Mouse (Mus musculus) stomach, embryonic 14.5 days (tissue): Measurements from ENCODE around the gene Mical2. TPM values are rescaled to one million over a fixed set of nuclear protein-coding genes. Genes with fewer than 3 reads are reported as not detected.
A peak's percentile ranks its signal among the peaks of the same experiment; 100 is the strongest.

Experiments
- ATAC-seq: fragments of 200-750 bp; cut with Nextera tagmentation; 2 replicates; pipeline ENCODE4 v1.8.0; 2017; ENCODE audit warnings: low read depth, moderate TSS enrichment; ENCODE audit not compliant: insufficient number of reproducible peaks, insufficient read depth, low FRiP score
- H3K27ac ChIP-seq: fragments of 300-500 bp; sonication (generic); 2 replicates; pipeline ENCODE4 v1.5.1; 2014; ENCODE audit warnings: mild to moderate bottlenecking, low read length, moderate library complexity, mixed read lengths
- H3K27me3 ChIP-seq: fragments of 300-500 bp; sonication (generic); 2 replicates; pipeline ENCODE4 v1.6.1; 2014; ENCODE audit warnings: low read length, control low read depth, mixed read lengths; ENCODE audit not compliant: control insufficient read depth, insufficient read depth
- H3K36me3 ChIP-seq: fragments of 300-500 bp; sonication (generic); 2 replicates; pipeline ENCODE4 v1.6.1; 2014; ENCODE audit warnings: mild to moderate bottlenecking, control low read depth, low read length, moderate library complexity, mixed read lengths; ENCODE audit not compliant: control insufficient read depth, insufficient read depth
- H3K4me1 ChIP-seq: fragments of 300-500 bp; sonication (generic); 2 replicates; pipeline ENCODE4 v1.6.1; 2014; ENCODE audit warnings: low read length, control low read depth, mixed read lengths; ENCODE audit not compliant: control insufficient read depth, insufficient read depth
- H3K4me2 ChIP-seq: fragments of 300-500 bp; sonication (generic); replicated peaks from 2 replicates; pipeline ENCODE4 v1.6.1; 2014; ENCODE audit warnings: low read depth, low read length, control low read depth
- H3K4me3 ChIP-seq: fragments of 300-500 bp; sonication (generic); 2 replicates; pipeline ENCODE4 v1.5.1; 2014; ENCODE audit warnings: low read depth, low read length, control low read depth
- H3K9ac ChIP-seq: fragments of 300-500 bp; sonication (generic); replicated peaks from 2 replicates; pipeline ENCODE4 v1.6.1; 2014; ENCODE audit warnings: low read depth, mild to moderate bottlenecking, control low read depth, low read length, moderate library complexity, mixed read lengths
- H3K9me3 ChIP-seq: fragments of 300-500 bp; sonication (generic); 2 replicates; pipeline ENCODE4 v1.6.1; 2016; ENCODE audit warnings: low read depth, low read length, control low read depth; ENCODE audit not compliant: control insufficient read depth
- WGBS: fragments of 180-500 bp; shearing (Covaris S2); extraction: QIAGEN DNeasy Blood & Tissue Kit; methylation state at CpG from one replicate; pipeline ENCODE4 v1.1.7; 2014; 5-methylcytosine and 5-hydroxymethylcytosine counted together
- polyA plus RNA-seq: library from polyadenylated mRNA; unstranded; fragments of >200 nt; fragmentation: Nextera tagmentation; extraction: Ambion mirVana; gene quantifications from 2 replicates; pipeline ENCODE4 v1.2.1, GENCODE M21; 2014

Mical2 gene
- polyA plus RNA-seq, 1 experiment from 2014 or later: 10.7 TPM

DNA sequence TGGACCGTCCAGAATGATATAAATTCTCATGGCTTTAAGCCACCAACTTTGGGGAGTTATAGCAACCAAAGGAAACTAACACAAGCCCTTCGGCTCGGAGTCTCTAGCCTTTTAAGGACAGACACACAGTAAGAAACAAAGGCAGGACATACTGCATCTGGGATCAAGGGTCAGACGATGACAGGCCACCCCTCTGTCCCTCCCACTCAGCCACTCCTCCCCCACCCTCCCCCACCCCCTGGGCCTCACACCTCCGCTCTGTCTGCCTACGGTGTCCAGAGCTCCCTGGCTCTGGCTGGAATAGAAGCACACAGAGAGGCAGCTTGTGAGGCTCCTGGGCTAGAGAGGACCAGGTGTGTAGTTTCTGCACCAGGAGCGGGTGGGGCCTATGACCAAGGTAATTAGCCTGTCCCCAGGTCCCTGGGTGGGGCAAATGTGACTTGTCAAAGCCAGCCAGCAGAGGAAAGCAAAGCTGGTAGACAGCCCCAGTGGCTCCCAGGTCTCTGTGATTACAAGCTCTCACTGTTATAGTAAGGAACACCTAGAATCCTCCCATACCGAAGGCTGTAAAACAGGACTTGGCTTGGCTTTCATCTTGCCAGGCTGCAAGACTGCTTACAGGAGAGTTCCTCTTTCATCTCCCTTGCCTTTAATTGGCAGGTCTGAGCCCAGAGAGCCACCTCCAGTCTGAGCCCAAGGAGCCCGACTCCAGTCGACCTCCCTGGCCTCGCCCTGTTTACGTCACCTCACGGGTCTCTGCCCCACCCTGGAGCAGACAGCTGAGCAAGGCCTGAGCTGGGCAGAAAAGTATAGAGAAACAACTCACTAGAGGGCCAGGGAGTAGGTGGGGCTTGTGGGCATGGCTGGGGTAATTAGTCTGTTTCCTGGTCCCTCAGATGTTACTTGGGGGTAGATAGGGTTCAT is 37.9 kb upstream of the Mical2 start:
- WGBS: 39% methylated on average over 13 of the region's 13 CpGs
- Histone ChIP-seq H3K4me1 (0 out of 2 replicates have a peak, but pooled peaks cover 2% of the 10 kb centered on the region), H3K9ac (no peak overlapping the region), H3K4me2 (no peak overlapping the region), H3K9me3 (no peaks in the 10 kb centered on the region), H3K27ac (peak overlapping the region; percentile 61; the same call in 1 of the 2 replicates), H3K4me3 (no peak overlapping the region), H3K27me3 (no peaks in the 10 kb centered on the region), H3K36me3 (no peaks in the 10 kb centered on the region)
- no peak; the same call in 1 of the 2 replicates for ATAC-seq

DNA sequence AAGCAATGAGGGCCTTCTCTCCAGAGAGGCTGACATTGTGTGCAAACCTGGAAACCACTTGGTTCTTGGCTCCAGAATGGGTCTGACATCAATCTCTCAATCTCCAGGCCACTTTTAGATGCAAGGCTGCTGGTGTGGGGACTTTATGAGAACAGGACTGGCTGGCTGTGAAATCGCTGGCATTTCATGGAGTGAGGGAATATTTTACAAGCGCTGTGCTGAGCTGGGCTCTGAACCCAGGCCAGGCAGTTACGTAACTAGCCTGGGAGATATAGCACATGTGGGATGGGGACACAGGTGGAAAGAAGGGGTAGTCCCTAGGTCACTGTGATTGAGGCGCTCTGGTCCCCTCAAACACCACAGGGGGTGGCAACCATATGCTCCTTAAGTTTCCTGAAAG is 33.4 kb upstream of the Mical2 start:
- Histone ChIP-seq H3K9ac (no peak overlapping the region), H3K36me3 (no peaks in the 10 kb centered on the region), H3K27ac (no peak overlapping the region), H3K27me3 (no peaks in the 10 kb centered on the region), H3K4me2 (no peak overlapping the region), H3K4me3 (no peak overlapping the region), H3K9me3 (no peaks in the 10 kb centered on the region), H3K4me1 (0 out of 2 replicates have a peak, but pooled peaks cover 2% of the 10 kb centered on the region)
- no peak for ATAC-seq
- 87% methylated on average over 4 of the region's 4 CpGs for WGBS

DNA sequence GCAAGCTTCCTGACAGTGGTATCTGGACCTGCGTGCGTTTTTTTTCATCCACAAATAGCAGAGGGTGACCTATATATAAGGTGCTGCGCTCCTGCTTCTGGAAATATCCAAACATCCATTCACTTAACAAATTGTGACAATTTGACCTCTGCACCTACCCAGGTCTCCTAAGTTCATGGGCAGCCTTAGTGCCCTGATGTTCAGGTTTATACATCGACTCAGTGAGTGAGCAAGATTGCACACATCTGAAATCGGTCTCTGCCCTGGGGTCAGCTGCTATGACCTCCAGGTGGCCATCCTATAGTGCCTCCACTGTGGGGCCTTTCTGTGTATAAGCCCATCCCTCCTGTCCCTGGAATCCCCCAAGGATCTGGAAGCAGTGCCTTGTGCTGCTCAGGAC is 32.9 kb upstream of the Mical2 start:
- Histone ChIP-seq H3K27ac (no peak overlapping the region), H3K4me1 (0 out of 2 replicates have a peak, but pooled peaks cover 2% of the 10 kb centered on the region), H3K27me3 (no peaks in the 10 kb centered on the region), H3K9ac (no peak overlapping the region), H3K4me2 (no peak overlapping the region), H3K4me3 (no peak overlapping the region), H3K36me3 (no peaks in the 10 kb centered on the region), H3K9me3 (no peaks in the 10 kb centered on the region)
- 61% methylated on average over 5 of the region's 5 CpGs for WGBS
- ATAC-seq: no peak

DNA sequence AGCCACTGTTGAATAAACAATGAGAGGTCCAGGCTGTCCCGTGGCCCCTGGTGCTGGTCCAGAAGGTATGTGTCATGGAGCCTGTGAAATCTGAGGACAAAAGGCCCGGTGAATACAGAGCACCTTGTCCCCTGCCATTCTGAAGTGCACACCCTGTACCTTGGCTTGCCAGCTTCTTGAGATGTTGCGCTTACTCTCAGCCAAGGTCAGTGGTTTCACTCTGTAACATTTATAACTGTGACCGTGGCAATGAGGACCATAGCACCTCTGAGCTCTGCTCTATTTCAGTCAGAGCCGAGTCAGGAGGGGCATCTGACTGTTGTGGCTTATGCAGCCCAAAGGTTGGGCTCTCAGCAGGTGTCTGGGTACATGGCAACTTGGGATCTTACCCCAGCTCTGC is 31.4 kb upstream of the Mical2 start:
- Histone ChIP-seq H3K4me3 (no peak overlapping the region), H3K27ac (no peak overlapping the region), H3K9ac (no peak overlapping the region), H3K9me3 (no peaks in the 10 kb centered on the region), H3K4me2 (no peak overlapping the region), H3K27me3 (no peaks in the 10 kb centered on the region), H3K4me1 (no peaks in the 10 kb centered on the region), H3K36me3 (no peaks in the 10 kb centered on the region)
- 80% methylated on average over 5 of the region's 5 CpGs for WGBS
- no peak for ATAC-seq

DNA sequence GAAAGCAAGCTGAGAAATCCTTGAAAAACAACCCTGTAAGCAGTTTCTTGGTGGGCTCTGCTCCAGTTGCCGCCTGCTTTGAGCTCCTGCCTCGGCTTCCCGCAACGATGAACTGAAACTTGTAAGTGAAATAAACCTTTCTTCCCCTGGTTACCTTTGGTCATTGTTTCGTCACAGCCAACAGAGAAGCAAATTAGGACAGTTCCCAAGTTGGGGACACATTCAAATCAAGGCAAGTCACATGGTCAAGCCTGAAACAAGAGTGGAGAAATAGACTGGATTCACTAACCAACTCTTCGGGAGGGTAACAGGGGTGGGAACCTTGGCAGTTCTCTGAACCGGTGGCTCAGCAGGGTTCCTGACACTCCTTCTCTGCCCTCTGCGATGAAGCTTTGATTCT is 28.2 kb upstream of the Mical2 start:
- no peak overlapping the region for H3K4me2 ChIP-seq
- no peak overlapping the region for H3K4me3 ChIP-seq
- H3K9me3 ChIP-seq: no peaks in the 10 kb centered on the region
- no peak overlapping the region for H3K27ac ChIP-seq
- H3K9ac ChIP-seq: no peak overlapping the region
- no peaks in the 10 kb centered on the region for H3K36me3 ChIP-seq
- ATAC-seq: no peak
- no peaks in the 10 kb centered on the region for H3K4me1 ChIP-seq
- H3K27me3 ChIP-seq: no peaks in the 10 kb centered on the region
- 70% methylated on average over 8 of the region's 8 CpGs for WGBS

DNA sequence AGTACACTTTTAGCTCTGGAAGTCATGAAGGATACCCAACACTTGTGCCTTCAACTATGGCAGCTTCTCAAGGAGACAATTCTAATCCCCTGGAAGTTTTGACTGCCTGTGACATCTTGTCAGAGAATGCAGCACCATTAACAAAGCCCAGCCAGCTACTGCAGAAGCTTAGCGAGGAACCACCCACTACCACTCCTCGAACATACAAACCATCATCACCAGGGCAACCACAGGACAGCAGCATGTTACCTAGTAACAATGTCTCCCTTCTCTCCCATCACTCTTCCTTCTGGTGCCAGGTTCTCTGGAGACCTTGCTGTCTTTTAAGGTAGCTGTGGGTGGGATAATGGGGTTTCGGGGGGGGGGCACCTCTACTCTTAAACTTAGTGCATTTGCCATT is 26.3 kb upstream of the Mical2 start:
- ATAC-seq: no peak
- Histone ChIP-seq H3K4me2 (no peak overlapping the region), H3K4me1 (peaks cover 10% of the 10 kb centered on the region; the same call in 1 of the 2 replicates), H3K9ac (no peak overlapping the region), H3K36me3 (no peaks in the 10 kb centered on the region), H3K9me3 (no peaks in the 10 kb centered on the region), H3K27ac (no peak overlapping the region), H3K4me3 (no peak overlapping the region), H3K27me3 (no peaks in the 10 kb centered on the region)
- 61% methylated on average over 3 of the region's 3 CpGs for WGBS

DNA sequence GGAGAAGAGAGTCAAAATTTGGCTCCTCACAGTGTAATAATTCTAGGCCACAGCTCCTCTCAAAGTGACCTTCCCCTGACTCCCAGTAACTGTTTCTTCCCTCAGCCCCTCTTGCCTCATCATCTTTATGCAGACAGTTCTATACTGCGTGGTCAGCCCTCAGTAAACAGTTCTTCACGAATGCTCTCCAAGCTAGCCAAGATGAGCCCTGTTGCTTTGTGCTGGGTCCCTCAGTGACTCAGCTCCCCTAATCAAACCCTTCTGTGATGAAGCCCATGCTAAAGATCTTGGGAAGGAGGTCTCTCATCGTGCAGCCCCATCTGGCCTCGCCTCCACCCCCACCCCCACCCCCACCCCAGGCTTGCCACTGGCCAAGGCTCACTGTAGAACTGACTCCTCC is 24.9 kb upstream of the Mical2 start:
- ATAC-seq: no peak
- Histone ChIP-seq H3K9me3 (no peaks in the 10 kb centered on the region), H3K27me3 (no peaks in the 10 kb centered on the region), H3K4me2 (no peak overlapping the region), H3K4me1 (peaks cover 12% of the 10 kb centered on the region; the same call in 1 of the 2 replicates), H3K9ac (no peak overlapping the region), H3K4me3 (no peak overlapping the region), H3K27ac (no peak overlapping the region), H3K36me3 (no peaks in the 10 kb centered on the region)
- WGBS: 42% methylated on average over 4 of the region's 4 CpGs

DNA sequence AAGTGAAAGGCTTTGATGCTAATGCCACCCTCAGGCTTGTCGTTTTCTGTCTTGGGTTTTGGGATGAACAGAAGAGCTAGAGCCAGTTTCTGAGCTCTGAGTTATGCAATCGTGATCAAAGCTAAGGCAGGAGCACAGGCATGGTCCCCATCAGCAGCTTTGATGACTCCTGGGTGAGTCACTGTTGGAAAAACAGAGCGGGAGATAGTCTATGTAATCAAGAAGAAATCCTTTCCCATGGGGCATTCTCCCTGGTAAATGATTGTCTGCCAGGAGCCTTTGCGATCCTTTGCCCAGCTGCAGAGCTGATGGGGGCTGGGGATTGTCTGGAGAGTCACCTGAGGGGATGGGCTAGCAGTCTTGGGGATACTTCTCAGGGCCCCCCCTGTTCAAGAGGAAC is 23.5 kb upstream of the Mical2 start:
- Histone ChIP-seq H3K4me1 (peaks cover 12% of the 10 kb centered on the region; the same call in 1 of the 2 replicates), H3K36me3 (no peaks in the 10 kb centered on the region), H3K9ac (no peak overlapping the region), H3K27me3 (no peaks in the 10 kb centered on the region), H3K27ac (no peak overlapping the region), H3K9me3 (no peaks in the 10 kb centered on the region), H3K4me3 (no peak overlapping the region), H3K4me2 (no peak overlapping the region)
- ATAC-seq: 0 out of 2 replicates have a peak, but pooled peaks have one; percentile 46
- WGBS: 46% methylated on average over 4 of the region's 4 CpGs
